Mouse (Mus musculus) frontal cortex, adult 2 months (tissue): ENCODE measurements around the gene Pkp2. TPM values are rescaled to one million over a fixed set of nuclear protein-coding genes. Genes with fewer than 3 reads are reported as not detected.
A peak's percentile ranks its signal among the peaks of the same experiment; 100 is the strongest.
"Not testable (repeated sequence)": the region's sequence is repeated elsewhere in the genome, so short reads cannot be mapped to it uniquely, and the experiment has no call there.

Source experiments
- DNase-seq, 2 experiments: peaks; one replicate each; pipeline ENCODE4 v3.0.0; 2022; ENCODE audit warnings: low spot score in 1 of 2; ENCODE audit errors: extremely low spot score in 1 of 2
- polyA plus RNA-seq: library from polyadenylated mRNA; depleted of rRNA; stranded (reverse); fragments of >200 nt; gene quantifications from 2 replicates; pipeline ENCODE4 v1.2.3, GENCODE M21; 2012; rRNA removed

The Pkp2 gene
- polyA plus RNA-seq: 1.8 and 2.8 TPM in 2 replicates

GRCm38 (mm10) chr16:16213079-16213760, at the start of gene Pkp2:
Pkp2 (plus strand) TSS chr16:16213318.
- DNase-seq: peak in 1 of 2 experiments; percentile 59

- DNase-seq: no peak
Measured at GRCm38 (mm10) chr16:16197374-16197773, 15.7 kb upstream of the Pkp2 start.

- DNase-seq: peak in 1 of 2 experiments; percentile 49
Measured at GRCm38 (mm10) chr16:16201991-16202390, 11.1 kb upstream of the Pkp2 start.

- no peak for DNase-seq
Measured at GRCm38 (mm10) chr16:16204648-16205047, 8.5 kb upstream of the Pkp2 start.

GRCm38 (mm10) chr16:16212723-16213078, 417 bp upstream of the Pkp2 start:
- peak in 1 of 2 experiments; percentile 35 for DNase-seq

- no peak for DNase-seq
Measured at GRCm38 (mm10) chr16:16213761-16214305, 715 bp downstream of the Pkp2 start.

- peak in 1 of 2 experiments; percentile 22 for DNase-seq
Measured at GRCm38 (mm10) chr16:16215645-16216387, 2.7 kb downstream of the Pkp2 start.

GRCm38 (mm10) chr16:16216934-16217333, 3.8 kb downstream of the Pkp2 start:
- DNase-seq: peak in 1 of 2 experiments; percentile 20

- no peak for DNase-seq
Measured at GRCm38 (mm10) chr16:16219835-16220234, 6.7 kb downstream of the Pkp2 start.

- DNase-seq: no peak
Measured at GRCm38 (mm10) chr16:16222651-16223050, 9.5 kb downstream of the Pkp2 start.

- no peak for DNase-seq
Measured at GRCm38 (mm10) chr16:16224506-16224924, 11.4 kb downstream of the Pkp2 start.

- DNase-seq: no peak
Measured at GRCm38 (mm10) chr16:16225828-16226227, 12.7 kb downstream of the Pkp2 start.

GRCm38 (mm10) chr16:16230439-16230838, 17.3 kb downstream of the Pkp2 start:
- DNase-seq: no peak

GRCm38 (mm10) chr16:16233919-16234318, 20.8 kb downstream of the Pkp2 start:
- DNase-seq: no peak

- not testable (repeated sequence) for DNase-seq
Measured at GRCm38 (mm10) chr16:16236681-16237080, 23.6 kb downstream of the Pkp2 start.

- DNase-seq: no peak
Measured at GRCm38 (mm10) chr16:16238356-16238755, 25.2 kb downstream of the Pkp2 start.

GRCm38 (mm10) chr16:16244711-16245110, 31.6 kb downstream of the Pkp2 start:
- DNase-seq: no peak

- DNase-seq: no peak
Measured at GRCm38 (mm10) chr16:16250470-16250869, 37.4 kb downstream of the Pkp2 start.

- no peak for DNase-seq
Measured at GRCm38 (mm10) chr16:16253326-16254074, 40.4 kb downstream of the Pkp2 start.

- DNase-seq: no peak
Measured at GRCm38 (mm10) chr16:16255217-16255616, 42.1 kb downstream of the Pkp2 start.

GRCm38 (mm10) chr16:16255874-16256273, 42.8 kb downstream of the Pkp2 start:
- DNase-seq: no peak
